ENCODE assay signal across 7 mouse cellular contexts in the genomic region with DNA sequence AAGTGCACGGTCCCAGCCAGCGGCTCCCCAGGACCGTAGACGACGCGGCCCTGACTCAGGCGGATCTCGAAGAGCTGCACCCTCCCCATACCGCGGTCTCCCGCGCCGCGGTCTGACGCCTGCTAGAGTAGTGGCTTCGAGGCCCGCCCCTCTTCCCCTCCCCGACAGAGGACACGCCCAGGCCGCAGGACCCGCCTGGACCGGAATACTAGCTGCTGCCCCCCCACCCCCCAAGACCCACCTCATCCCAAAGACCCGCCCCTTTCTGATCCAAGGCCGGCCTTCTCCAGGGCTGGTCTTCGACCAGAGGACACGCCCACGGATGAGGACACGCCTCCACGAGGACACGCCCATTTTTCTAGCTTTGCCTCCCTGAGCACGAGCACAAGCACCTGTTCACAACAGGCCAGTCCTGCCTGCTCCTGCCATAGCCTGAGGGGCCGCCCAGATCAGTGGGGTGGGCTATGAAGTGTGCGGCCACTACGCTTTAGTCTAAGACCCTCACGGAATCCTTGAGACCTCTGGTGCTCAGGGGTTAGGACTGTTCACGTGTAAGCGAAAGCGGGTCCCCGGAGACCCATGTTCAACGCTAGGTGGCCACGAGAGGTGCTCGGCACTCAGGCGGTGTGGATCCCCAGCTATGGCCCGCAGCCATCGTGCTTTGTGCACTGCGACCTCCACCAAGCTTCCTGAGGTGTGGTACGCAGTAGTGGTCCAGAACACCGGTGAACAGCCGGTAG. TPM values are rescaled to one million over a fixed set of nuclear protein-coding genes. Genes with fewer than 3 reads are reported as not detected.
A peak's percentile ranks its signal among the peaks of the same experiment; 100 is the strongest.
DNase-seq lines count a peak whose midpoint lies in the region; ATAC-seq lines count a peak whose summit lies in the region.

Gene Arrdc1, minus strand, starts transcription at position 196 of the 740 bp plus-strand sequence.

- H3K36me3 ChIP-seq in intestine, embryonic 16.5 days (ENCODE audit: control insufficient read depth, insufficient read depth, low read length): no peaks in the 10 kb centered on the region
- H3K36me3 ChIP-seq in midbrain, embryonic 11.5 days (ENCODE audit: control insufficient read depth, insufficient read depth, low read length): no peaks in the 10 kb centered on the region

- DNase-seq in adrenal gland, adult 8-10 months: peak; percentile 95
- DNase-seq in embryo, embryonic 9.5 days (ENCODE audit: extremely low spot score): peak; percentile 95
- peak; percentile 76 to 86 for DNase-seq in gastrocnemius, postnatal 4 days (ENCODE audit: low spot score in 2 of 2)
- peak; percentile 71 to 80 for DNase-seq in left cerebral cortex, postnatal 36 days (ENCODE audit: low spot score in 2 of 2)
- peak; percentile 99 for DNase-seq in midbrain, embryonic 11.5 days (ENCODE audit: low spot score, missing footprints)
- peak; percentile 94 for DNase-seq in skeletal muscle tissue, adult 2 months (ENCODE audit: low read depth, low spot score)

- peak within 1 kb of the TSS; percentile 90 for H3K9ac ChIP-seq in intestine, embryonic 16.5 days (ENCODE audit: low read depth, low read length)
- H3K9ac ChIP-seq in midbrain, embryonic 11.5 days (ENCODE audit: low read length): peak within 1 kb of the TSS; percentile 65

- H3K4me2 ChIP-seq in intestine, embryonic 16.5 days (ENCODE audit: low read depth, low read length): peak within 1 kb of the TSS; percentile 94
- peak within 1 kb of the TSS; percentile 81 for H3K4me2 ChIP-seq in midbrain, embryonic 11.5 days

- peak within 1 kb of the TSS; percentile 81 for H3K4me3 ChIP-seq in intestine, embryonic 16.5 days (ENCODE audit: low read length)
- H3K4me3 ChIP-seq in midbrain, embryonic 11.5 days (ENCODE audit: low read depth, low read length): peak within 1 kb of the TSS; percentile 52

- no peaks in the 10 kb centered on the region for H3K27me3 ChIP-seq in intestine, embryonic 16.5 days (replicated peaks; ENCODE audit: control insufficient read depth, insufficient read depth, low read length)
- peaks cover 8% of the 10 kb centered on the region; the same call in 1 of the 2 replicates for H3K27me3 ChIP-seq in midbrain, embryonic 11.5 days (ENCODE audit: control insufficient read depth, insufficient read depth, low read length)

- WGBS in intestine, embryonic 16.5 days: under 1% methylated on average over 49 of the region's 49 CpGs
- WGBS in midbrain, embryonic 11.5 days: under 1% methylated on average over 44 of the region's 49 CpGs

- H3K27ac ChIP-seq in intestine, embryonic 16.5 days (ENCODE audit: low read length): peak within 1 kb of the TSS; percentile 97
- H3K27ac ChIP-seq in midbrain, embryonic 11.5 days (ENCODE audit: low read depth, low read length): no peak within 1 kb of the TSS

- H3K4me1 ChIP-seq in intestine, embryonic 16.5 days (ENCODE audit: control insufficient read depth, insufficient read depth, low read length): peaks cover 7% of the 10 kb centered on the region; the same call in 1 of the 2 replicates
- H3K4me1 ChIP-seq in midbrain, embryonic 11.5 days (ENCODE audit: control insufficient read depth, insufficient read depth, low read length): 0 out of 2 replicates have a peak, but pooled peaks cover 4% of the 10 kb centered on the region

- H3K9me3 ChIP-seq in intestine, embryonic 16.5 days (ENCODE audit: control insufficient read depth, low read length): no peaks in the 10 kb centered on the region
- no peaks in the 10 kb centered on the region for H3K9me3 ChIP-seq in midbrain, embryonic 11.5 days (ENCODE audit: control insufficient read depth, low read length)

- intact Hi-C loops in left cerebral cortex, postnatal 36 days (cut with DNase I): no loop called here

- ATAC-seq in intestine, embryonic 16.5 days: peak; percentile 97
- peak; percentile 95 for ATAC-seq in midbrain, embryonic 11.5 days (ENCODE audit: low FRiP score)

RNA-seq across cellular contexts. Expression of gene Arrdc1, which starts in this region (rescaled TPM):
- 10 to 100 TPM; 11.0 to 23.7 (median 18.1) TPM for total RNA-seq in adrenal gland, adult 8-10 months (2022)
- 10 to 100 TPM; 15.0 to 17.5 TPM for total RNA-seq in gastrocnemius, postnatal 4 days (2021)
- 99.4 and 102 TPM in 2 replicates for polyA plus RNA-seq in intestine, embryonic 16.5 days (2015; fragmentation: Nextera tagmentation; extraction: Ambion mirVana)
- total RNA-seq in left cerebral cortex, postnatal 36 days (2021): 10 to 100 TPM; 14.1 to 18.1 TPM
- 11.3 and 11.6 TPM in 2 replicates for polyA plus RNA-seq in midbrain, embryonic 11.5 days (2014; fragmentation: Nextera tagmentation; extraction: Ambion mirVana)
